Mouse (Mus musculus) lung, embryonic 14.5 days (tissue): ENCODE results near the gene Aldh3b1. TPM values are rescaled to one million over a fixed set of nuclear protein-coding genes. Genes with fewer than 3 reads are reported as not detected.
"Not testable (repeated sequence)": the region's sequence is repeated elsewhere in the genome, so short reads cannot be mapped to it uniquely, and the experiment has no call there.

Source experiments
- ATAC-seq: fragments of 200-750 bp; cut with Nextera tagmentation; 2 replicates; pipeline ENCODE4 v1.8.0; 2017; ENCODE audit warnings: mild to moderate bottlenecking, moderate TSS enrichment, moderate library complexity; ENCODE audit not compliant: insufficient read depth
- DNase-seq: peaks from one replicate; pipeline ENCODE4 v3.0.0-alpha.2; 2015
- H3K27ac ChIP-seq: fragments of 300-500 bp; sonication (generic); 2 replicates; pipeline ENCODE4 v1.5.1; 2014; ENCODE audit warnings: low read depth, mild to moderate bottlenecking, moderate library complexity
- H3K27me3 ChIP-seq: fragments of 300-500 bp; sonication (generic); 2 replicates; pipeline ENCODE4 v1.6.1; 2014; ENCODE audit warnings: low read length, control low read depth; ENCODE audit not compliant: insufficient read depth
- H3K36me3 ChIP-seq: fragments of 300-500 bp; sonication (generic); 2 replicates; pipeline ENCODE4 v1.6.1; 2014; ENCODE audit warnings: control low read depth; ENCODE audit not compliant: insufficient read depth
- H3K4me1 ChIP-seq: fragments of 300-500 bp; sonication (generic); 2 replicates; pipeline ENCODE4 v1.6.1; 2014; ENCODE audit warnings: antibody characterized with exemption, control low read depth; ENCODE audit not compliant: insufficient read depth
- H3K4me2 ChIP-seq: fragments of 300-500 bp; sonication (generic); 2 replicates; pipeline ENCODE4 v1.6.1; 2014; ENCODE audit warnings: mild to moderate bottlenecking
- H3K4me3 ChIP-seq: fragments of 300-500 bp; sonication (generic); 2 replicates; pipeline ENCODE4 v1.5.1; 2014; ENCODE audit warnings: low read depth, low read length
- H3K9ac ChIP-seq: fragments of 300-500 bp; sonication (generic); 2 replicates; pipeline ENCODE4 v1.6.1; 2014
- H3K9me3 ChIP-seq: fragments of 300-500 bp; sonication (generic); 2 replicates; pipeline ENCODE4 v1.6.1; 2016; ENCODE audit warnings: low read depth, low read length, control low read depth
- CTCF ChIP-seq: IDR thresholded peaks from 2 replicates; pipeline ENCODE4 v1.5.1; 2016; ENCODE audit warnings: antibody characterized with exemption, low read depth
- WGBS: fragments of 180-500 bp; shearing (Covaris S2); extraction: QIAGEN DNeasy Blood & Tissue Kit; methylation state at CpG from one replicate; pipeline ENCODE4 v1.1.7; 2014; 5-methylcytosine and 5-hydroxymethylcytosine counted together
- polyA plus RNA-seq: library from polyadenylated mRNA; unstranded; fragments of >200 nt; fragmentation: Nextera tagmentation; extraction: Ambion mirVana; gene quantifications from 2 replicates; pipeline ENCODE4 v1.2.1, GENCODE M21; 2014

Gene Aldh3b1
- polyA plus RNA-seq, 1 experiment from 2014 or later = 3.6 TPM

- WGBS = 12% methylated on average over 2 of the region's 2 CpGs
- H3K27ac ChIP-seq = no peak overlapping the region
- H3K9me3 ChIP-seq = no peaks in the 10 kb centered on the region
- no peaks in the 10 kb centered on the region for H3K4me1 ChIP-seq
- no peaks in the 10 kb centered on the region for H3K27me3 ChIP-seq
- DNase-seq (peak; percentile 35), ATAC-seq (no peak)
- TF ChIP-seq CTCF = peak; percentile 32; the same call in 1 of the 2 replicates
- no peak overlapping the region for H3K4me3 ChIP-seq
- no peak overlapping the region for H3K4me2 ChIP-seq
- H3K9ac ChIP-seq = no peak overlapping the region
- H3K36me3 ChIP-seq = no peaks in the 10 kb centered on the region
These were observed 32.9 kb upstream of the Aldh3b1 start for GRCm38 (mm10) chr19:3962469-3962868.

GRCm38 (mm10) chr19:3961805-3962204 is 32.2 kb upstream of the Aldh3b1 start:
- not testable (repeated sequence) for H3K4me3 ChIP-seq, H3K9me3 ChIP-seq, H3K27ac ChIP-seq, H3K36me3 ChIP-seq, H3K4me2 ChIP-seq, H3K9ac ChIP-seq, H3K4me1 ChIP-seq, DNase-seq, H3K27me3 ChIP-seq, ATAC-seq
- WGBS = 54% methylated on average over 6 of the region's 6 CpGs

- peak; percentile 7 for DNase-seq
- no peak for TF ChIP-seq CTCF
- Histone ChIP-seq H3K4me2 (no peak overlapping the region), H3K4me1 (no peaks in the 10 kb centered on the region), H3K36me3 (no peaks in the 10 kb centered on the region), H3K27me3 (no peaks in the 10 kb centered on the region), H3K9me3 (no peaks in the 10 kb centered on the region), H3K9ac (no peak overlapping the region), H3K27ac (no peak overlapping the region), H3K4me3 (no peak overlapping the region)
- no peak for ATAC-seq
- 63% methylated on average over 5 of the region's 5 CpGs for WGBS
These were observed 30.6 kb upstream of the Aldh3b1 start for GRCm38 (mm10) chr19:3960211-3960610.

GRCm38 (mm10) chr19:3959030-3959429 is 29.4 kb upstream of the Aldh3b1 start:
- H3K27ac ChIP-seq = no peak overlapping the region

GRCm38 (mm10) chr19:3958470-3958869 is 28.9 kb upstream of the Aldh3b1 start, which contains the start of gene Aldh3b3:
TSS of gene Aldh3b3 (plus strand) at chr19:3958645.
- no peak for ATAC-seq
- H3K27me3 ChIP-seq = no peaks in the 10 kb centered on the region

More at GRCm38 (mm10) chr19:3959030-3959429, 29.4 kb upstream of the Aldh3b1 start:
- Histone ChIP-seq H3K9ac (no peak overlapping the region), H3K36me3 (no peaks in the 10 kb centered on the region), H3K4me1 (no peaks in the 10 kb centered on the region), H3K4me3 (no peak overlapping the region), H3K4me2 (no peak overlapping the region), H3K27me3 (no peaks in the 10 kb centered on the region), H3K9me3 (no peaks in the 10 kb centered on the region)
- TF ChIP-seq CTCF = no peak
- ATAC-seq (no peak), DNase-seq (no peak)

GRCm38 (mm10) chr19:3957296-3958036 is 27.9 kb upstream of the Aldh3b1 start:
- not testable (repeated sequence) for H3K27me3 ChIP-seq, ATAC-seq, H3K9me3 ChIP-seq, H3K27ac ChIP-seq, H3K4me1 ChIP-seq, H3K4me2 ChIP-seq, H3K36me3 ChIP-seq, H3K9ac ChIP-seq, DNase-seq, H3K4me3 ChIP-seq
- 78% methylated on average over 4 of the region's 5 CpGs for WGBS

More at GRCm38 (mm10) chr19:3958470-3958869, 28.9 kb upstream of the Aldh3b1 start, which contains the start of gene Aldh3b3:
- Histone ChIP-seq H3K4me2 (no peak within 1 kb of the TSS), H3K4me3 (no peak within 1 kb of the TSS), H3K4me1 (no peaks in the 10 kb centered on the region), H3K36me3 (no peaks in the 10 kb centered on the region), H3K9ac (no peak within 1 kb of the TSS), H3K9me3 (no peaks in the 10 kb centered on the region), H3K27ac (no peak within 1 kb of the TSS)
- 58% methylated on average over 4 of the region's 4 CpGs for WGBS
- no peak for TF ChIP-seq CTCF
- DNase-seq = no peak

- WGBS = 40% methylated on average over 4 of the region's 4 CpGs
- DNase-seq (no peak), ATAC-seq (no peak)
These were observed 26.2 kb upstream of the Aldh3b1 start for GRCm38 (mm10) chr19:3955804-3956203.

More at GRCm38 (mm10) chr19:3955804-3956203, 26.2 kb upstream of the Aldh3b1 start:
- H3K4me3 ChIP-seq = no peak overlapping the region
- H3K36me3 ChIP-seq = no peaks in the 10 kb centered on the region
- no peak overlapping the region for H3K27ac ChIP-seq
- H3K4me2 ChIP-seq = no peak overlapping the region
- no peaks in the 10 kb centered on the region for H3K4me1 ChIP-seq
- H3K9me3 ChIP-seq = no peaks in the 10 kb centered on the region
- H3K9ac ChIP-seq = no peak overlapping the region
- H3K27me3 ChIP-seq = no peaks in the 10 kb centered on the region
- TF ChIP-seq CTCF = no peak
